Mouse (Mus musculus): ENCODE data around the gene Lhpp.

DNA sequence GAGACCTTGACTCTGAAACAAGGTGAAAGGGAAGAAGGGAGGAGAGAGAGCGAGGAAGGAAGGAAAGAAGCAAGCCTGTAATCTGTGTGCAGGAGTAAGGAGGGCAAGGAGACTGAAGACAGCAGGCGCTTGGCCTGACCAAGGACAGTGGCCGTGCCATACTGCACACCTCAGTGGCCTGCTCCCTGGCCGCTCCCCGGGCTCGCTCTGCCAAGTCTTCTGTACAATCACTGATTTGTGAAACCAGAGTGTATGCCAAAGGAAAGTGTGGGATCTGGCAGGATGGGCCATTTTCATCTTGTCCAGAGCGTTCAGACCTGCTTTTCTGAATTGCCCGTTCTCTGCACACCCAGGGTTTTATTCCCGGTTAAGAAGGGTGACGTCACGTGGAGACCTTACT, 70.9 kb downstream of the Lhpp start:
- TF ChIP-seq CTCF (IDR thresholded peaks at IDR 0.05; ENCODE audit: low read depth) (no peak), EP300 (IDR thresholded peaks at IDR 0.05; ENCODE audit: low read depth) (no peak)

All from liver, postnatal 0 days (tissue).